In the genomic region with DNA sequence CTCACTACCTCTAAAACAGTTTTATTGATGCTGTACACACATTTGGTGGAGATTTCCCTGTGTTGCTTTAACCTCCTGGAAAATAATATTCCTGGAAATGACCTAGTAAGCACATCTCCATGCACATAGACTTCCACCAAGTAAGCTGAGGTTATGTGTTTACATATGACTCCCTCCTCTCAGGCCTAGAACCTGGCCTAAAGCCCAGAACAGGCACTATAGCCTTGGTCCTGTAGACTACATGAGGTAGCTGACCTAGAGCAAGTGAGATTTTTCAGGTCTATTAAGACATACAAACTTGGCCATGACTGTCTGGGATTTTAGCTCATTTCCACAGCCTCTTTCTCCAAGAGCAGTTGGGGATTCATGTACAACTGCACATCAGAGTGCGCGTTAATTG, we compare ENCODE assay signal across 9 mouse cellular contexts. TPM values are rescaled to one million over a fixed set of nuclear protein-coding genes. Genes with fewer than 3 reads are reported as not detected.
A peak's percentile ranks its signal among the peaks of the same experiment; 100 is the strongest.
DNase-seq lines count a peak whose midpoint lies in the region; ATAC-seq lines count a peak whose summit lies in the region.
"Had no signal": no experiment of that assay in that cellular context is flagged by ENCODE, and none has a peak within 500 bp of the region (broad histone marks: within the 10 kb centered on the region; RNA-seq: fewer than 3 reads in every experiment).

No protein-coding gene starts in this region.

- no peak overlapping the region for H3K27ac ChIP-seq in limb, embryonic 11.5 days (replicated peaks; ENCODE audit: low read depth, low read length)
- no peak overlapping the region for H3K27ac ChIP-seq in limb, embryonic 10.5 days
- H3K27ac ChIP-seq in forebrain, embryonic 10.5 days: no peak overlapping the region
- H3K27ac ChIP-seq in intestine, embryonic 16.5 days (ENCODE audit: low read length): peak overlapping the region; percentile 25
- no peak overlapping the region for H3K27ac ChIP-seq in neural tube, embryonic 12.5 days

- 98% methylated on average over 2 of the region's 2 CpGs for WGBS in limb, embryonic 11.5 days
- whole genome bisulfite sequencing in limb, embryonic 10.5 days: 98% methylated on average over 2 of the region's 2 CpGs
- 97% methylated on average over 2 of the region's 2 CpGs for WGBS in forebrain, embryonic 10.5 days
- WGBS in intestine, embryonic 16.5 days: 100% methylated on average over 2 of the region's 2 CpGs
- 99% methylated on average over 2 of the region's 2 CpGs for WGBS in neural tube, embryonic 12.5 days

- H3K27me3 ChIP-seq in limb, embryonic 11.5 days (ENCODE audit: control insufficient read depth, insufficient read depth, low read length): no peaks in the 10 kb centered on the region
- H3K27me3 ChIP-seq in limb, embryonic 10.5 days (ENCODE audit: low read depth, poor library complexity, severe bottlenecking): no peaks in the 10 kb centered on the region
- no peaks in the 10 kb centered on the region for H3K27me3 ChIP-seq in forebrain, embryonic 10.5 days (ENCODE audit: poor library complexity, severe bottlenecking)
- no peaks in the 10 kb centered on the region for H3K27me3 ChIP-seq in intestine, embryonic 16.5 days (replicated peaks; ENCODE audit: control insufficient read depth, insufficient read depth, low read length)
- no peaks in the 10 kb centered on the region for H3K27me3 ChIP-seq in neural tube, embryonic 12.5 days (replicated peaks)

- H3K4me2 ChIP-seq in limb, embryonic 11.5 days (ENCODE audit: low read depth, severe bottlenecking): 0 out of 2 replicates have a peak overlapping the region, but pooled peaks have one; percentile 3
- peak overlapping the region; percentile 64 for H3K4me2 ChIP-seq in intestine, embryonic 16.5 days (ENCODE audit: low read depth, low read length)
- H3K4me2 ChIP-seq in neural tube, embryonic 12.5 days (replicated peaks): peak overlapping the region; percentile 71

- H3K4me1 ChIP-seq in limb, embryonic 11.5 days (ENCODE audit: control insufficient read depth, insufficient read depth, low read length): 0 out of 2 replicates have a peak, but pooled peaks cover 5% of the 10 kb centered on the region
- H3K4me1 ChIP-seq in limb, embryonic 10.5 days: peaks cover 12% of the 10 kb centered on the region
- H3K4me1 ChIP-seq in forebrain, embryonic 10.5 days: peaks cover 15% of the 10 kb centered on the region
- peaks cover 13% of the 10 kb centered on the region for H3K4me1 ChIP-seq in intestine, embryonic 16.5 days (ENCODE audit: control insufficient read depth, insufficient read depth, low read length)
- H3K4me1 ChIP-seq in neural tube, embryonic 12.5 days: peaks cover 15% of the 10 kb centered on the region

- H3K4me3 ChIP-seq in limb, embryonic 11.5 days (ENCODE audit: low read depth, low read length): no peak overlapping the region
- no peak overlapping the region for H3K4me3 ChIP-seq in limb, embryonic 10.5 days
- H3K4me3 ChIP-seq in forebrain, embryonic 10.5 days: peak overlapping the region; percentile 68; the same call in 1 of the 2 replicates
- H3K4me3 ChIP-seq in intestine, embryonic 16.5 days (ENCODE audit: low read length): 0 out of 2 replicates have a peak overlapping the region, but pooled peaks have one; percentile 1
- H3K4me3 ChIP-seq in neural tube, embryonic 12.5 days: no peak overlapping the region; the same call in 1 of the 2 replicates

- ATAC-seq in limb, embryonic 11.5 days (ENCODE audit: insufficient number of reproducible peaks, low FRiP score, low TSS enrichment, low read depth): no peak
- ATAC-seq in intestine, embryonic 16.5 days: no peak
- ATAC-seq in neural tube, embryonic 12.5 days (ENCODE audit: low FRiP score, low read depth): no peak

- DNase-seq in limb, embryonic 11.5 days (ENCODE audit: low spot score): no peak
- DNase-seq in limb, embryonic 10.5 days (ENCODE audit: low spot score): no peak
- no peak for DNase-seq in forebrain, embryonic 10.5 days (ENCODE audit: extremely low spot score, low spot score)
- DNase-seq in urinary bladder, adult 18-20 months (ENCODE audit: low spot score in 2 of 2): no peak
- DNase-seq in cerebellum, postnatal 4 days (ENCODE audit: low spot score in 2 of 2): no peak
- DNase-seq in thymus, postnatal 25 days: no peak
- DNase-seq: kidney, postnatal 4 days had no signal

- H3K9me3 ChIP-seq in limb, embryonic 11.5 days (ENCODE audit: control insufficient read depth, low read length): no peaks in the 10 kb centered on the region
- no peaks in the 10 kb centered on the region for H3K9me3 ChIP-seq in limb, embryonic 10.5 days (replicated peaks)
- H3K9me3 ChIP-seq in forebrain, embryonic 10.5 days: no peaks in the 10 kb centered on the region
- H3K9me3 ChIP-seq in intestine, embryonic 16.5 days (ENCODE audit: control insufficient read depth, low read length): no peaks in the 10 kb centered on the region
- no peaks in the 10 kb centered on the region for H3K9me3 ChIP-seq in neural tube, embryonic 12.5 days

- H3K9ac ChIP-seq in limb, embryonic 11.5 days (ENCODE audit: low read length): no peak overlapping the region
- no peak overlapping the region for H3K9ac ChIP-seq in intestine, embryonic 16.5 days (ENCODE audit: low read depth, low read length)
- no peak overlapping the region for H3K9ac ChIP-seq in neural tube, embryonic 12.5 days

- H3K36me3 ChIP-seq in limb, embryonic 11.5 days (ENCODE audit: control insufficient read depth, insufficient read depth, low read length): no peaks in the 10 kb centered on the region; the same call in 1 of the 2 replicates
- H3K36me3 ChIP-seq in limb, embryonic 10.5 days: peaks cover 42% of the 10 kb centered on the region
- H3K36me3 ChIP-seq in forebrain, embryonic 10.5 days (replicated peaks): peaks cover 42% of the 10 kb centered on the region
- H3K36me3 ChIP-seq in intestine, embryonic 16.5 days (ENCODE audit: control insufficient read depth, insufficient read depth, low read length): peaks cover 11% of the 10 kb centered on the region
- peaks cover 42% of the 10 kb centered on the region for H3K36me3 ChIP-seq in neural tube, embryonic 12.5 days

RNA-seq across cellular contexts. Expression of a gene that starts 1.7 kb away (rescaled TPM):
- polyA plus RNA-seq in limb, embryonic 11.5 days (2014; fragmentation: Nextera tagmentation; extraction: Ambion mirVana): 76.1 and 92.9 TPM in 2 replicates
- 78.2 and 89.8 TPM in 2 replicates for polyA plus RNA-seq in limb, embryonic 10.5 days (2016; fragmentation: Nextera tagmentation; extraction: Ambion mirVana)
- 78.1 and 92.3 TPM in 2 replicates for polyA plus RNA-seq in forebrain, embryonic 10.5 days (2016; fragmentation: Nextera tagmentation; extraction: Ambion mirVana)
- polyA plus RNA-seq in intestine, embryonic 16.5 days (2015; fragmentation: Nextera tagmentation; extraction: Ambion mirVana): 96.8 and 128 TPM in 2 replicates
- 116 and 135 TPM in 2 replicates for polyA plus RNA-seq in neural tube, embryonic 12.5 days (2016; fragmentation: Nextera tagmentation; extraction: Ambion mirVana)

RNA-seq across cellular contexts. Expression of a gene that starts 20.7 kb away (rescaled TPM):
- 0.26 and 0.63 TPM in 2 replicates for polyA plus RNA-seq in limb, embryonic 11.5 days (2014; fragmentation: Nextera tagmentation; extraction: Ambion mirVana)
- polyA plus RNA-seq in limb, embryonic 10.5 days (2016; fragmentation: Nextera tagmentation; extraction: Ambion mirVana): 0.85 and 1.2 TPM in 2 replicates
- polyA plus RNA-seq in forebrain, embryonic 10.5 days (2016; fragmentation: Nextera tagmentation; extraction: Ambion mirVana): 1.3 and 2.8 TPM in 2 replicates
- polyA plus RNA-seq in intestine, embryonic 16.5 days (2015; fragmentation: Nextera tagmentation; extraction: Ambion mirVana): 8.9 and 9.7 TPM in 2 replicates
- polyA plus RNA-seq in neural tube, embryonic 12.5 days (2016; fragmentation: Nextera tagmentation; extraction: Ambion mirVana): 1.1 and 3.2 TPM in 2 replicates

RNA-seq across cellular contexts. Expression of a gene that starts 20.8 kb away (rescaled TPM):
- polyA plus RNA-seq in limb, embryonic 11.5 days (2014; fragmentation: Nextera tagmentation; extraction: Ambion mirVana): 49.1 and 58.7 TPM in 2 replicates
- polyA plus RNA-seq in limb, embryonic 10.5 days (2016; fragmentation: Nextera tagmentation; extraction: Ambion mirVana): 47.8 and 58.9 TPM in 2 replicates
- polyA plus RNA-seq in forebrain, embryonic 10.5 days (2016; fragmentation: Nextera tagmentation; extraction: Ambion mirVana): 51.7 and 53.4 TPM in 2 replicates
- 59.3 and 61.4 TPM in 2 replicates for polyA plus RNA-seq in intestine, embryonic 16.5 days (2015; fragmentation: Nextera tagmentation; extraction: Ambion mirVana)
- polyA plus RNA-seq in neural tube, embryonic 12.5 days (2016; fragmentation: Nextera tagmentation; extraction: Ambion mirVana): 62.7 and 71.0 TPM in 2 replicates

RNA-seq across cellular contexts. Expression of a gene that starts 50.9 kb away (rescaled TPM):
- polyA plus RNA-seq in limb, embryonic 11.5 days (2014; fragmentation: Nextera tagmentation; extraction: Ambion mirVana): 0.20 TPM in 1 of 2 replicates, not detected in the other
- polyA plus RNA-seq in limb, embryonic 10.5 days (2016; fragmentation: Nextera tagmentation; extraction: Ambion mirVana): not detected in 2 replicates
- polyA plus RNA-seq in forebrain, embryonic 10.5 days (2016; fragmentation: Nextera tagmentation; extraction: Ambion mirVana): 0.26 and 0.51 TPM in 2 replicates
- 0.17 and 0.31 TPM in 2 replicates for polyA plus RNA-seq in intestine, embryonic 16.5 days (2015; fragmentation: Nextera tagmentation; extraction: Ambion mirVana)
- polyA plus RNA-seq in neural tube, embryonic 12.5 days (2016; fragmentation: Nextera tagmentation; extraction: Ambion mirVana): 0.24 TPM in 2 replicates

RNA-seq across cellular contexts. Expression of a gene that starts 51.5 kb away (rescaled TPM):
- 0.27 and 0.47 TPM in 2 replicates for polyA plus RNA-seq in limb, embryonic 11.5 days (2014; fragmentation: Nextera tagmentation; extraction: Ambion mirVana)
- 0.08 TPM in 1 of 2 replicates, not detected in the other for polyA plus RNA-seq in limb, embryonic 10.5 days (2016; fragmentation: Nextera tagmentation; extraction: Ambion mirVana)
- 0.46 and 0.62 TPM in 2 replicates for polyA plus RNA-seq in forebrain, embryonic 10.5 days (2016; fragmentation: Nextera tagmentation; extraction: Ambion mirVana)
- 0.48 and 1.1 TPM in 2 replicates for polyA plus RNA-seq in intestine, embryonic 16.5 days (2015; fragmentation: Nextera tagmentation; extraction: Ambion mirVana)
- polyA plus RNA-seq in neural tube, embryonic 12.5 days (2016; fragmentation: Nextera tagmentation; extraction: Ambion mirVana): 0.75 and 0.96 TPM in 2 replicates

Comparison
In these comparisons a context has a peak if more than half of its experiments do, and no peak if none do; other contexts are left out.
1. H3K4me2 ChIP-seq: peak in every context shown above with its lines; median percentile 71 in neural tube, embryonic 12.5 days; 64 in intestine, embryonic 16.5 days; 3 in limb, embryonic 11.5 days.
2. H3K4me3 ChIP-seq: peak in forebrain, embryonic 10.5 days (single experiment) and intestine, embryonic 16.5 days (single experiment); none in limb, embryonic 11.5 days (single experiment), limb, embryonic 10.5 days (single experiment) and neural tube, embryonic 12.5 days (single experiment).